Mouse (Mus musculus) embryonic facial prominence, embryonic 14.5 days (tissue): ENCODE data around the gene Slc12a9. TPM values are rescaled to one million over a fixed set of nuclear protein-coding genes. Genes with fewer than 3 reads are reported as not detected.

Source experiments
- ATAC-seq: fragments of 200-750 bp; cut with Nextera tagmentation; 2 replicates; pipeline ENCODE4 v1.8.0; 2017; ENCODE audit warnings: low read depth, moderate number of reproducible peaks, moderate TSS enrichment
- DNase-seq: peaks from one replicate; pipeline ENCODE4 v3.0.0-alpha.2; 2015; ENCODE audit warnings: low spot score
- H3K27ac ChIP-seq: fragments of 300-500 bp; sonication (generic); replicated peaks from 2 replicates; pipeline ENCODE4 v1.5.1; 2014; ENCODE audit warnings: low read depth, mild to moderate bottlenecking, low read length, moderate library complexity
- H3K27me3 ChIP-seq: fragments of 300-500 bp; sonication (generic); replicated peaks from 2 replicates; pipeline ENCODE4 v1.6.1; 2014; ENCODE audit warnings: low read length; ENCODE audit not compliant: control insufficient read depth, insufficient read depth
- H3K36me3 ChIP-seq: fragments of 300-500 bp; sonication (generic); 2 replicates; pipeline ENCODE4 v1.6.1; 2014; ENCODE audit warnings: low read length, mixed read lengths; ENCODE audit not compliant: control insufficient read depth, insufficient read depth
- H3K4me1 ChIP-seq: fragments of 300-500 bp; sonication (generic); 2 replicates; pipeline ENCODE4 v1.6.1; 2014; ENCODE audit warnings: antibody characterized with exemption, low read length; ENCODE audit not compliant: control insufficient read depth, insufficient read depth
- H3K4me2 ChIP-seq: fragments of 300-500 bp; sonication (generic); 2 replicates; pipeline ENCODE4 v1.6.1; 2014; ENCODE audit warnings: low read depth, mild to moderate bottlenecking, low read length, moderate library complexity, mixed read lengths
- H3K4me3 ChIP-seq: fragments of 300-500 bp; sonication (generic); 2 replicates; pipeline ENCODE4 v1.5.1; 2014; ENCODE audit warnings: low read depth, mild to moderate bottlenecking, low read length
- H3K9ac ChIP-seq: fragments of 300-500 bp; sonication (generic); 2 replicates; pipeline ENCODE4 v1.6.1; 2014; ENCODE audit warnings: low read depth, mild to moderate bottlenecking, low read length, moderate library complexity, mixed read lengths
- H3K9me3 ChIP-seq: fragments of 300-500 bp; sonication (generic); 2 replicates; pipeline ENCODE4 v1.6.1; 2016; ENCODE audit warnings: low read length; ENCODE audit not compliant: control insufficient read depth
- WGBS: fragments of 180-500 bp; shearing (Covaris S2); extraction: QIAGEN DNeasy Blood & Tissue Kit; methylation state at CpG from one replicate; pipeline ENCODE4 v1.1.7; 2014; 5-methylcytosine and 5-hydroxymethylcytosine counted together
- polyA plus RNA-seq: library from polyadenylated mRNA; unstranded; fragments of >200 nt; fragmentation: Nextera tagmentation; extraction: Ambion mirVana; gene quantifications from 2 replicates; pipeline ENCODE4 v1.2.1, GENCODE M21; 2014

The Slc12a9 gene
- polyA plus RNA-seq, 1 experiment from 2014 or later: 8.8 TPM

GRCm38 (mm10) chr5:137291381-137291926, 41.9 kb downstream of the Slc12a9 start:
- Histone ChIP-seq H3K36me3 (peaks cover 16% of the 10 kb centered on the region), H3K9ac (no peak overlapping the region), H3K4me3 (no peak overlapping the region), H3K27me3 (peaks cover 55% of the 10 kb centered on the region), H3K27ac (no peak overlapping the region), H3K4me2 (no peak overlapping the region), H3K4me1 (peaks cover 28% of the 10 kb centered on the region), H3K9me3 (no peaks in the 10 kb centered on the region)
- ATAC-seq (no peak), DNase-seq (no peak)
- 74% methylated on average over 15 of the region's 15 CpGs for WGBS

- H3K4me3 ChIP-seq: no peak overlapping the region
- peaks cover 8% of the 10 kb centered on the region for H3K36me3 ChIP-seq
- no peaks in the 10 kb centered on the region for H3K9me3 ChIP-seq
- H3K27ac ChIP-seq: no peak overlapping the region
- 21% methylated on average over 15 of the region's 15 CpGs for WGBS
- peaks cover 28% of the 10 kb centered on the region for H3K4me1 ChIP-seq
- peaks cover 55% of the 10 kb centered on the region for H3K27me3 ChIP-seq
- no peak overlapping the region for H3K4me2 ChIP-seq
- ATAC-seq: no peak
- no peak for DNase-seq
- no peak overlapping the region for H3K9ac ChIP-seq
These were observed 42.7 kb downstream of the Slc12a9 start for GRCm38 (mm10) chr5:137290677-137291076.

DNA sequence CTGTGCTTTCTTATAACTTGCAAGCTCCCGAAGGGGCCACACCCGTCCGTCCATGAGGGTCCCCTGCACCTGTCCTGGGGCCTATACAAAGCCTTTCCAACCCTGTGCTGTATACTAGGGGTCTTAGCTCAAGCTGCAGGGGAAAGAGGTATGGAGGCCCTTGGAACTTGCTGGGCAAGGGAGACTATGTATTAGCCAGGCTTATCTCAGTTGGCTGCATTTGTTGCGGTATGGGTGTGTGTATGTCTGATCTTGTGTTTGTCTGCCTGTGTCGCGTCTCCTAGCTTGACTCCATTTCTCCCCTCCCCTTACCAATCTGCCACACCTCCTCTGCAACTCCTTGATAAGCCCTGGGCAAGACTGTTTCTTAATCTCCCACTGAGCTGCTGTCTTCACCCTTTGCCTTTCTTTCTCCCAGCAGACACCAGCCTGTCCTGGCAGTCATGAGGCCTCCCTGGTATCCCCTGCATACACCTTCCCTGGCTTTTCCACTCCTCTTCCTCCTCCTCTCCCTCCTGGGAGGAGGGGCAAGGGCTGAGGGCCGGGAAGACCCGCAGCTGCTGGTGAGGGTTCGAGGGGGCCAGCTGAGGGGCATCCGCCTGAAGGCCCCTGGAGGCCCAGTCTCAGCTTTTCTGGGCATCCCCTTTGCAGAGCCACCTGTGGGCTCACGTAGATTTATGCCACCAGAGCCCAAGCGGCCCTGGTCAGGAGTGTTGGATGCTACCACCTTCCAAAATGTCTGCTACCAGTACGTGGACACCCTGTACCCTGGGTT, 43.6 kb downstream of the Slc12a9 start:
- WGBS: 57% methylated on average over 13 of the region's 13 CpGs

DNA sequence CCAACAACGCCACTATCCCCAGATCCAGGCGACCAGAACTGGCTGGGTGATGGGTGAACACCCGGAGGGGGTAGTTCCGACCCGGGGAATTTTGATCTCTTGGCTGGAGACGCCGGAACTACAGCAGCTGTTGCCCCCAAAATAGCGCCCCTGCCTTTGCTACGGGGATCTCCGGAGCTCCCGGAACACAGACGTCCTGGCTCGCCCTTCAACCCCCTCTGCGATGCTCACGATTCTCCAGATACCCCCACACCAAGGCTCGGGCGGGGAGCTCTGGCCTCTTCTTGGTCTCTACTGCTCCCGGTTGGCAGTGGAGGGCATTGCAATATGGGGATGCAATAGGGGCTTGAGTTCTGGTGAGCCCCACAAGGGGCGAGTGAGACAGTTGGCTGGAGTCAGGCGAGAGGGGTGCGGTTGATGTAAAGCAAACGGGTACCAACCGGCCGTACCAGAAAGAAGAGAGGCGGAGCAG, 44.4 kb downstream of the Slc12a9 start:
- Histone ChIP-seq H3K9me3 (no peaks in the 10 kb centered on the region), H3K36me3 (no peaks in the 10 kb centered on the region), H3K4me1 (peaks cover 24% of the 10 kb centered on the region), H3K9ac (peak overlapping the region; percentile 53), H3K4me3 (peak overlapping the region; percentile 43), H3K27me3 (peaks cover 55% of the 10 kb centered on the region), H3K4me2 (peak overlapping the region; percentile 88), H3K27ac (no peak overlapping the region)
- WGBS: under 1% methylated on average over 22 of the region's 25 CpGs
- 0 out of 2 replicates have a peak, but pooled peaks have one; percentile 4 for ATAC-seq
- peak; percentile 70 for DNase-seq

More for the DNA sequence above, 43.6 kb downstream of the Slc12a9 start:
- no peak overlapping the region for H3K9ac ChIP-seq
- peak overlapping the region; percentile 88 for H3K4me2 ChIP-seq
- no peak overlapping the region for H3K4me3 ChIP-seq
- no peak overlapping the region for H3K27ac ChIP-seq
- H3K4me1 ChIP-seq: peaks cover 24% of the 10 kb centered on the region
- ATAC-seq: no peak
- H3K9me3 ChIP-seq: no peaks in the 10 kb centered on the region
- H3K27me3 ChIP-seq: peaks cover 55% of the 10 kb centered on the region
- no peaks in the 10 kb centered on the region for H3K36me3 ChIP-seq
- DNase-seq: no peak

GRCm38 (mm10) chr5:137287953-137288743, 45.2 kb downstream of the Slc12a9 start:
- peaks cover 24% of the 10 kb centered on the region for H3K4me1 ChIP-seq
- ATAC-seq (0 out of 2 replicates have a peak, but pooled peaks have one; percentile 5), DNase-seq (peak; percentile 12)
- H3K27ac ChIP-seq: no peak overlapping the region
- no peaks in the 10 kb centered on the region for H3K36me3 ChIP-seq
- under 1% methylated on average over 37 of the region's 65 CpGs for WGBS
- H3K9ac ChIP-seq: peak overlapping the region; percentile 60
- peak overlapping the region; percentile 88 for H3K4me2 ChIP-seq
- H3K4me3 ChIP-seq: peak overlapping the region; percentile 43
- H3K9me3 ChIP-seq: no peaks in the 10 kb centered on the region; the same call in 1 of the 2 replicates
- H3K27me3 ChIP-seq: peaks cover 55% of the 10 kb centered on the region

GRCm38 (mm10) chr5:137287032-137287952, 46.1 kb downstream of the Slc12a9 start, which contains the start of gene Ache:
Ache (plus strand) TSS chr5:137287519.
- Histone ChIP-seq H3K9ac (peak within 1 kb of the TSS; percentile 60), H3K4me1 (peaks cover 19% of the 10 kb centered on the region), H3K36me3 (no peaks in the 10 kb centered on the region), H3K4me3 (peak within 1 kb of the TSS; percentile 43), H3K9me3 (no peaks in the 10 kb centered on the region; the same call in 1 of the 2 replicates), H3K27ac (no peak within 1 kb of the TSS), H3K27me3 (peaks cover 51% of the 10 kb centered on the region), H3K4me2 (peak within 1 kb of the TSS; percentile 88)
- peak; percentile 24; the same call in 1 of the 2 replicates for ATAC-seq
- WGBS: 2% methylated on average over 23 of the region's 40 CpGs
- DNase-seq: peak; percentile 38

- peak; percentile 77 for ATAC-seq
- Histone ChIP-seq H3K36me3 (no peaks in the 10 kb centered on the region), H3K4me1 (peaks cover 19% of the 10 kb centered on the region), H3K9ac (peak overlapping the region; percentile 57; the same call in 1 of the 2 replicates), H3K4me2 (peak overlapping the region; percentile 88), H3K9me3 (no peaks in the 10 kb centered on the region; the same call in 1 of the 2 replicates), H3K4me3 (peak overlapping the region; percentile 43), H3K27me3 (peaks cover 45% of the 10 kb centered on the region), H3K27ac (no peak overlapping the region)
- WGBS: 0% methylated on average over 13 of the region's 16 CpGs
- DNase-seq: peak; percentile 89
These were observed 46.8 kb downstream of the Slc12a9 start for GRCm38 (mm10) chr5:137286655-137287031.
